19 mouse cellular contexts compared by ENCODE assay signal in the genomic region with DNA sequence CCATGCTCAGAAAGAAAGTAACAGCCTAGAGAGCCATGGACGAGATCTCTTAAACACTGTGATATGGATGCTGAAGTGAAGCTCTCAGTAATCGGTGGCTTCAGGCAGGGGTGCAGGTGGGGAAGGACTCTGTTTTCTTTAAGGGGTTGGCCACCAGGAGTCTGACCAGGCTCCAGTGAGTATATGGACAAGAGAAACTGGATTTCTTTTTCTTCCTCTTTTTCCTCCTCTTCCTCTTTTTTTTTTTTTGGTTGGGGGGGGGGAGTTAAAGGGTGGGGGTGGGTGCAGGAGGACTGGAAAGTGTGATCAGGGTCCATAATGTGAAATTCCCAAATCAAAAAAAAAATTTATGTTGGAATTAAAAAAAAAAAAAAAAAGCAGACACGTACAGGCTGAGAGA.
A peak's percentile ranks its signal among the peaks of the same experiment; 100 is the strongest.
DNase-seq lines count a peak whose midpoint lies in the region; ATAC-seq and TF ChIP-seq lines count a peak whose summit lies in the region.
"Had no signal": no experiment of that assay in that cellular context is flagged by ENCODE, and none has a peak within 500 bp of the region (broad histone marks: within the 10 kb centered on the region; RNA-seq: fewer than 3 reads in every experiment).

No protein-coding gene starts in this region.

- TF ChIP-seq CTCF in layer of hippocampus, adult 2 months (conservative IDR thresholded peaks at IDR 0.05) = no peak
- TF ChIP-seq CTCF in bone marrow macrophage, adult 2 months (IDR thresholded peaks at IDR 0.05; ENCODE audit: low read depth, low read length) = no peak
- TF ChIP-seq CTCF in heart, adult 2 months (IDR thresholded peaks at IDR 0.05) = no peak

- intact Hi-C loops in heart, adult 2 months (cut with DNase I) = no loop called here
- intact Hi-C loops in left cerebral cortex, postnatal 36 days (cut with DNase I) = no loop called here

- H3K36me3 ChIP-seq in heart, adult 2 months (ENCODE audit: control insufficient read depth, insufficient read depth, low read length) = no peaks in the 10 kb centered on the region
- H3K36me3 ChIP-seq: embryonic facial prominence, embryonic 13.5 days; forebrain, embryonic 12.5 days; hindbrain, embryonic 15.5 days had no signal

- 77% methylated on average over 3 of the region's 3 CpGs for WGBS in heart, adult 2 months

- ATAC-seq in megakaryocyte, adult 5-6 weeks (ENCODE audit: poor library complexity, severe bottlenecking) = peak; percentile 36

- no peak for TF ChIP-seq EP300 in heart, adult 2 months (IDR thresholded peaks at IDR 0.05; ENCODE audit: insufficient read depth, low read depth, low read length)

- no peak overlapping the region for H3K9ac ChIP-seq in heart, adult 2 months (ENCODE audit: low read depth, low read length)
- H3K9ac ChIP-seq: embryonic facial prominence, embryonic 13.5 days; forebrain, embryonic 12.5 days; hindbrain, embryonic 15.5 days had no signal

- TF ChIP-seq POLR2A in bone marrow macrophage, adult 2 months (IDR thresholded peaks at IDR 0.05; ENCODE audit: borderline replicate concordance, low read depth, low read length) = no peak
- no peak for TF ChIP-seq POLR2A in heart, adult 2 months (IDR thresholded peaks at IDR 0.05; ENCODE audit: insufficient read depth, low read depth, low read length)

- peak overlapping the region; percentile 5; the same call in 1 of the 2 replicates for H3K27ac ChIP-seq in layer of hippocampus, adult 2 months
- H3K27ac ChIP-seq in bone marrow macrophage, adult 2 months (ENCODE audit: insufficient read depth, low read depth, low read length) = peak overlapping the region; percentile 80
- H3K27ac ChIP-seq in heart, adult 2 months = no peak overlapping the region
- H3K27ac ChIP-seq: embryonic facial prominence, embryonic 13.5 days; forebrain, embryonic 12.5 days; gastrocnemius, adult 2 months; hindbrain, embryonic 10.5 days; hindbrain, embryonic 15.5 days had no signal

- no peak overlapping the region for H3K4me3 ChIP-seq in layer of hippocampus, adult 2 months
- peak overlapping the region; percentile 32 for H3K4me3 ChIP-seq in bone marrow macrophage, adult 2 months (ENCODE audit: insufficient read depth, low read length)
- no peak overlapping the region for H3K4me3 ChIP-seq in heart, adult 2 months
- H3K4me3 ChIP-seq: embryonic facial prominence, embryonic 13.5 days; forebrain, embryonic 12.5 days; gastrocnemius, adult 2 months; hindbrain, embryonic 10.5 days; hindbrain, embryonic 15.5 days had no signal

- H3K27me3 ChIP-seq in heart, adult 2 months (ENCODE audit: control insufficient read depth, insufficient read depth, low read length) = no peaks in the 10 kb centered on the region
- H3K27me3 ChIP-seq: CH12.LX; embryonic facial prominence, embryonic 13.5 days; forebrain, embryonic 12.5 days; hindbrain, embryonic 15.5 days had no signal

- H3K79me2 ChIP-seq in heart, adult 2 months (replicated peaks; ENCODE audit: control insufficient read depth, insufficient read depth, low read length) = no peaks in the 10 kb centered on the region

- peaks cover 32% of the 10 kb centered on the region for H3K4me1 ChIP-seq in bone marrow macrophage, adult 2 months (ENCODE audit: control insufficient read depth, insufficient read depth, low read length)
- no peaks in the 10 kb centered on the region for H3K4me1 ChIP-seq in heart, adult 2 months (ENCODE audit: control insufficient read depth, insufficient read depth, low read length)
- H3K4me1 ChIP-seq: embryonic facial prominence, embryonic 13.5 days; hindbrain, embryonic 10.5 days had no signal

- no peak for DNase-seq in layer of hippocampus, adult 2 months (ENCODE audit: low spot score in 2 of 2)
- DNase-seq in layer of hippocampus, postnatal 10 days (ENCODE audit: low spot score in 2 of 2) = no peak
- DNase-seq in 416B (ENCODE audit: low read depth) = peak; percentile 32
- DNase-seq in heart, adult 2 months = no peak
- no peak for DNase-seq in left cerebral cortex, postnatal 36 days (ENCODE audit: low spot score in 2 of 2)
- DNase-seq: adrenal gland, postnatal 10 days; cerebellum, adult 18-20 months; cerebellum, adult 9-11 months; cerebellum, postnatal 36 days; gastrocnemius, adult 2 months; gastrocnemius, postnatal 25 days; heart, adult 11 months had no signal
